Mouse (Mus musculus): Measurements from ENCODE around the gene Ctf2.

GRCm38 (mm10) chr7:127693290-127693689 is 38.7 kb downstream of the Ctf2 start:
- TF ChIP-seq POLR2AphosphoS5 (IDR thresholded peaks at IDR 0.05; ENCODE audit: insufficient replicate concordance, low read depth, low read length) (no peak), CTCF (IDR thresholded peaks at IDR 0.05; ENCODE audit: low read depth, low read length) (no peak)

All from G1E (cell line).